Mouse (Mus musculus) layer of hippocampus, adult 18-20 months (tissue): ENCODE data around the gene Rreb1. TPM values are rescaled to one million over a fixed set of nuclear protein-coding genes. Genes with fewer than 3 reads are reported as not detected.

Source experiments
- DNase-seq, 2 experiments: peaks; one replicate each; pipeline ENCODE4 v3.0.0; 2022; ENCODE audit warnings: low spot score in 2 of 2
- total RNA-seq, 2 experiments: library from RNA; stranded (reverse); gene quantifications; 2 replicates each; pipeline ENCODE4 v1.2.3; 2021

Gene Rreb1
- total RNA-seq, 2 experiments from 2014 or later, result 75.1 to 85.3 TPM

GRCm38 (mm10) chr13:37909225-37909624 lies 131.0 kb downstream of the Rreb1 start:
- DNase-seq, result no peak

GRCm38 (mm10) chr13:37912011-37912410 lies 133.8 kb downstream of the Rreb1 start:
- no peak for DNase-seq

GRCm38 (mm10) chr13:37912591-37913467 lies 134.6 kb downstream of the Rreb1 start:
- no peak for DNase-seq

GRCm38 (mm10) chr13:37913963-37914362 lies 135.8 kb downstream of the Rreb1 start:
- DNase-seq, result no peak

GRCm38 (mm10) chr13:37918336-37919261 lies 140.4 kb downstream of the Rreb1 start:
- DNase-seq, result no peak

- no peak for DNase-seq
Observed at GRCm38 (mm10) chr13:37919711-37920277, 141.6 kb downstream of the Rreb1 start.

GRCm38 (mm10) chr13:37920727-37921126 lies 142.5 kb downstream of the Rreb1 start:
- no peak for DNase-seq

GRCm38 (mm10) chr13:37923091-37923490 lies 144.9 kb downstream of the Rreb1 start:
- no peak for DNase-seq

- DNase-seq, result no peak
Observed at GRCm38 (mm10) chr13:37923643-37924460, 145.7 kb downstream of the Rreb1 start.

- DNase-seq, result no peak
Observed at GRCm38 (mm10) chr13:37924461-37924948, 146.3 kb downstream of the Rreb1 start.

GRCm38 (mm10) chr13:37926394-37926793 lies 148.2 kb downstream of the Rreb1 start:
- no peak for DNase-seq

GRCm38 (mm10) chr13:37929532-37929931 lies 151.3 kb downstream of the Rreb1 start:
- no peak for DNase-seq

GRCm38 (mm10) chr13:37930091-37930490 lies 151.9 kb downstream of the Rreb1 start:
- no peak for DNase-seq

- no peak for DNase-seq
Observed at GRCm38 (mm10) chr13:37930621-37931020, 152.4 kb downstream of the Rreb1 start.

GRCm38 (mm10) chr13:37931210-37931922 lies 153.2 kb downstream of the Rreb1 start:
- DNase-seq, result no peak

GRCm38 (mm10) chr13:37934075-37934474 lies 155.9 kb downstream of the Rreb1 start:
- DNase-seq, result no peak

GRCm38 (mm10) chr13:37934920-37935319 lies 156.7 kb downstream of the Rreb1 start:
- no peak for DNase-seq

- no peak for DNase-seq
Observed at GRCm38 (mm10) chr13:37936351-37936750, 158.2 kb downstream of the Rreb1 start.

- DNase-seq, result no peak
Observed at GRCm38 (mm10) chr13:37940167-37940566, 162.0 kb downstream of the Rreb1 start.

GRCm38 (mm10) chr13:37940649-37941048 lies 162.4 kb downstream of the Rreb1 start:
- DNase-seq, result no peak
